Mouse (Mus musculus) neural tube, embryonic 14.5 days (tissue): Measurements from ENCODE around the gene Arhgef10l. TPM values are rescaled to one million over a fixed set of nuclear protein-coding genes. Genes with fewer than 3 reads are reported as not detected.

Experiments
- ATAC-seq: fragments of 200-750 bp; cut with Nextera tagmentation; 2 replicates; pipeline ENCODE4 v1.8.0; 2017; ENCODE audit warnings: low read depth, mild to moderate bottlenecking, moderate TSS enrichment, moderate library complexity
- H3K27ac ChIP-seq: fragments of 300-500 bp; sonication (generic); 2 replicates; pipeline ENCODE4 v1.5.1; 2014; ENCODE audit warnings: low read depth, mild to moderate bottlenecking, control low read depth, low read length, moderate library complexity, mixed read lengths
- H3K27me3 ChIP-seq: fragments of 300-500 bp; sonication (generic); 2 replicates; pipeline ENCODE4 v1.6.1; 2014; ENCODE audit warnings: low read length; ENCODE audit not compliant: control insufficient read depth, insufficient read depth
- H3K36me3 ChIP-seq: fragments of 300-500 bp; sonication (generic); 2 replicates; pipeline ENCODE4 v1.6.1; 2014; ENCODE audit warnings: low read length, mixed read lengths; ENCODE audit not compliant: control insufficient read depth, insufficient read depth
- H3K4me1 ChIP-seq: fragments of 300-500 bp; sonication (generic); 2 replicates; pipeline ENCODE4 v1.6.1; 2014; ENCODE audit warnings: low read length; ENCODE audit not compliant: control insufficient read depth, insufficient read depth
- H3K4me2 ChIP-seq: fragments of 300-500 bp; sonication (generic); 2 replicates; pipeline ENCODE4 v1.6.1; 2014; ENCODE audit warnings: mild to moderate bottlenecking, low read depth, low read length, control low read depth
- H3K4me3 ChIP-seq: fragments of 300-500 bp; sonication (generic); 2 replicates; pipeline ENCODE4 v1.5.1; 2014; ENCODE audit warnings: low read depth, low read length, control low read depth, mixed read lengths
- H3K9ac ChIP-seq: fragments of 300-500 bp; sonication (generic); replicated peaks from 2 replicates; pipeline ENCODE4 v1.6.1; 2014; ENCODE audit warnings: low read depth, mild to moderate bottlenecking, control low read depth, low read length, mixed read lengths
- H3K9me3 ChIP-seq: fragments of 300-500 bp; sonication (generic); 2 replicates; pipeline ENCODE4 v1.6.1; 2016; ENCODE audit warnings: low read length; ENCODE audit not compliant: control insufficient read depth
- WGBS: fragments of 180-500 bp; shearing (Covaris S2); extraction: QIAGEN DNeasy Blood & Tissue Kit; methylation state at CpG from one replicate; pipeline ENCODE4 v1.1.7; 2014; 5-methylcytosine and 5-hydroxymethylcytosine counted together
- polyA plus RNA-seq: library from polyadenylated mRNA; unstranded; fragments of >200 nt; fragmentation: Nextera tagmentation; extraction: Ambion mirVana; gene quantifications from 2 replicates; pipeline ENCODE4 v1.2.1, GENCODE M21; 2014

The Arhgef10l gene
- polyA plus RNA-seq, 1 experiment from 2014 or later = 18.8 TPM

DNA sequence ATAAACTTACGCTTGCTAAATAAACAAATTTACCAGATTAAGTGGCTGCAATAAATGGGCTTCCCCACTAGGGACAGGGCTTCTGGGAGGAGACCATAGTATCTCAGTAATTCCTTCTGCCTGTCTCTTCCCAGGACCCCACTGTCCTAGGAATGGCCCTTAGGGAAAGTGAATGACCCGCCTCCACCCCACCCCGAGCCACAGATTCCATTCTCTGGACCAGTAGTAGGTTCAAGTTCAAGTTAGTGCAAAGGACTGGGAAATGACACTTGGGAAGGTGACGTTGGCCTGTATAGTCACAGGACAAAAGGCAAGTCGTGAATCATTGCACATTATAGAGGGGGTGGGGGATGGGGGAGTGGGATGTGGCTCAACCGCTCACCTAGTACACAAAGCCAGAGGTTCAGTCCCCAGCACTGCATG lies 19.1 kb upstream of the Arhgef10l start:
- H3K4me3 ChIP-seq = no peak overlapping the region
- H3K4me1 ChIP-seq = peaks cover 11% of the 10 kb centered on the region
- 22% methylated on average over 6 of the region's 6 CpGs for WGBS
- no peaks in the 10 kb centered on the region for H3K36me3 ChIP-seq
- no peak overlapping the region for H3K4me2 ChIP-seq
- no peaks in the 10 kb centered on the region for H3K27me3 ChIP-seq
- H3K27ac ChIP-seq = 0 out of 2 replicates have a peak overlapping the region, but pooled peaks have one; percentile 2
- H3K9me3 ChIP-seq = no peaks in the 10 kb centered on the region
- ATAC-seq = peak; percentile 51
- H3K9ac ChIP-seq = no peak overlapping the region

DNA sequence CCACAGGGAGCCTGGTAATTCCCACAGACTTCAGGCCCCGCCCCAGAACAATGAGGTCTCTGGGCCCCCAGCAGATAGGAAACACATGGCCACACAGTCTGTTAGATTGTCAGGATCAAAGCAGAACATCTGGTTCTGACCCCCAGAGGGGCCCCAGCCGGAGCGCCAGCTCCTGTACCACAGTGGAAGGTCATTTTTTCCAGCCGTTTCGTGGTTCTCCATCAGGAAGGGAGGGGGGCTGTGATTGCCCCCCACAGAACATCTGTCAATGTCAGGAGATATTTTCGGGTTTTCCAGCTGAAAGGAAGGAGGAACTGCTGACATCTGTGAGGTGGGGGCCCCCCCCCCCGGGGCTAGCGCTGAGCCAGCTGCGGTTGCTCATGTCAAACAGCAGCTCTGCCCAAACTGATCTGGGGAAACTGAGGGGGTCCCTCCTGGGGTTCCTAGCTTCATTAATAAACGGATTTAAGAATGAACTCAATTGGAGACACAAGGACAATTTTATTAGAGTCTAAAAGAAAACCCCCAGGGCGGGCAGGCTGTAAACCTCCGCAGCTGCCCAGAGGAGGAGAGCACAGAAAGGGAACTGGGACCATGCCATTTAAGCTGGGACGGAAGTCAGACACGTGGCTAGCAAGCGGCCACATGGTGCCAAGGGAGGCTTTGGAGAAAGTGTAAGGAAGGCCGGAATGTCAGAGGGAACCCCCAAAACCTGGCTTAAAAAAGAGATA lies 18.5 kb upstream of the Arhgef10l start:
- Histone ChIP-seq H3K4me1 (peaks cover 11% of the 10 kb centered on the region), H3K27me3 (no peaks in the 10 kb centered on the region), H3K36me3 (no peaks in the 10 kb centered on the region), H3K9ac (no peak overlapping the region; the same call in 1 of the 2 replicates), H3K27ac (0 out of 2 replicates have a peak overlapping the region, but pooled peaks have one; percentile 2), H3K4me3 (no peak overlapping the region), H3K9me3 (no peaks in the 10 kb centered on the region), H3K4me2 (peak overlapping the region; percentile 20; the same call in 1 of the 2 replicates)
- ATAC-seq = peak; percentile 58; the same call in 1 of the 2 replicates
- 3% methylated on average over 16 of the region's 16 CpGs for WGBS

DNA sequence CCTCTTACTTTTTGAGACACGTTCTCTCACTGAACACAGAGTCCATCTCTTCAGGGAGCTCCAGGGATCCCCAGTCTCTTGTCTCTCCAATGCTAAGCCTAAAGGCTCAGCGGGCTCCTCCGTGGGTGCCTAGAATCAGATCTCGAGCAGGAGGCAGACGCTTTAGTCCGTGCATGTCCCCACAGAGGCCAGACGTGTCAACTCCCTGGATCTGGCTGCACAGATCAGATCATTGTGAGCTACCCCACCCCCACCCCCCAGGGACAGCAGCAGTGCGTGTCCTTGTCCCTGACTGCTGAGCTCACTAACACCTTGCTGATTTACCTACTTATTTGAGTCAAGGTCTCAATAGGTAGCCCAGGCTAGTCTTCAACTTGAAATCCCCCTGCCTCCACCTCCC lies 17.8 kb upstream of the Arhgef10l start:
- Histone ChIP-seq H3K9me3 (no peaks in the 10 kb centered on the region), H3K27ac (no peak overlapping the region)
- 37% methylated on average over 8 of the region's 8 CpGs for WGBS

DNA sequence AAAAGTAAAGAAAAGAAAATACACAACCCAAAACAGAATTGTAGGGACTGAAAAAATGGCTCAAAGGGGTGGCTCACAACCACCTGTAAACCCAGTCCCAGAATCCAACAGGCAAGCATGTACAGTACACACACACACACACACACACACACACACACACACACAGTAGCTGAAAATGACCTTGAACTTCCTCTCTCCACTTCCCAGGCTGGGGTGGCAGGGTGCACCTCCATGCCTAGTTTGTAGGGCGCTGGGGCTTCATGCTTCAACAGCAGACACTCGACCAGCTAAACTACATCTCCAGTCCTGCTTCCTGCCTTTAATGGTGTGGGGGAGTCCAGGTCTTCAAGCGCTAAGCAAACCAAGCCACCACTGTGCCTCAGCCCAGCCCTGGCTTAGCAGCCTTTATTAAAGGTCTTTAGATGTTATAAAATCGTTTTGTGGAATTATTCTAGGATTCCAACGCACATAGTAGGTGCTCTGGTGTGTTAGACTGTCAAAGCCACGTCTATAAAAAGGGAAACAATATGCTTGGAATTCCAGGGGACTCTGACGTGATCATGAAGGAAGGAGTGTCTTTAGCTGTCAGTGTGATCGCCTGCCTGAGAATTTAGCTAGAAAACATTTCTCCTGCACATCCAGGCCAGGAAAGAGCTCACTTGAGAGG lies 15.1 kb upstream of the Arhgef10l start:
- WGBS = 58% methylated on average over 8 of the region's 8 CpGs
- H3K36me3 ChIP-seq = no peaks in the 10 kb centered on the region
- no peaks in the 10 kb centered on the region for H3K27me3 ChIP-seq
- no peaks in the 10 kb centered on the region for H3K9me3 ChIP-seq
- ATAC-seq = no peak
- H3K4me2 ChIP-seq = no peak overlapping the region
- H3K4me3 ChIP-seq = no peak overlapping the region
- no peak overlapping the region for H3K9ac ChIP-seq
- peaks cover 11% of the 10 kb centered on the region for H3K4me1 ChIP-seq
- no peak overlapping the region for H3K27ac ChIP-seq

More for the DNA sequence above, 17.8 kb upstream of the Arhgef10l start:
- ATAC-seq = no peak
- Histone ChIP-seq H3K4me3 (no peak overlapping the region), H3K36me3 (no peaks in the 10 kb centered on the region), H3K4me2 (no peak overlapping the region), H3K4me1 (peaks cover 11% of the 10 kb centered on the region), H3K9ac (no peak overlapping the region), H3K27me3 (no peaks in the 10 kb centered on the region)

DNA sequence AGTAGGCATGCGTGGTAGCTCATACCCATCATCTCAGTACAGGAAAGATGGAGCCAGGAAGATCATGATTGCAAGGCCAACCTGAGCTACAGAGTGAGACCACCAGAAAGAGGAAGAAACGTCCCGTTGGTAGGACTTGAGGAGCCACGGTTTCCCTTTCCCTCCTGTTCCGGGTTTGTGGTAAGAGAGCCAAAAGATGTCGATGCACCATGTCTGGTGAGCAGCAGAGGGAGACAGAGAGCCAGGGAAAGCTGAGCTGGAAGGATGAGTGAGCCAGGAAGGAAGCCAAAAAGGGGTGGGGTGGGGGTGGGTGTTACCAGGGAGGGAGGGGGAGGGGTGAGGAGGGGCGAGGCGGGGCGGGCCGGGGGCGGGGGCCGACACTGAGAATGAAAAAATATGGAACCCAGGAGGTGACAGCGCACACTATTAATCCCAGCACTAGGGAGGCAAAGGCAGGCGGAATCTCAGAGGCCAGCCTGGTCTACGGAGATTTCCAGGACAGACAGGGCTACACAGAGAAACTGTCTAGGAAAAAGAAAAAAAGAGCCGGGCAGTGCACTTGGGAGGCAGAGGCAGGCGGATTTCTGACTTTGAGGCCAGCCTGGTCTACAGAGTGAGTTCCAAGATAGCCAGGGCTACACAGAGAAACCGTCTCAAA lies 14.0 kb upstream of the Arhgef10l start:
- Histone ChIP-seq H3K4me3 (no peak overlapping the region), H3K36me3 (no peaks in the 10 kb centered on the region), H3K4me2 (0 out of 2 replicates have a peak overlapping the region, but pooled peaks have one; percentile 6), H3K9ac (no peak overlapping the region), H3K9me3 (no peaks in the 10 kb centered on the region), H3K4me1 (peaks cover 10% of the 10 kb centered on the region), H3K27ac (no peak overlapping the region), H3K27me3 (no peaks in the 10 kb centered on the region)
- ATAC-seq = 0 out of 2 replicates have a peak, but pooled peaks have one; percentile 31
- WGBS = 22% methylated on average over 18 of the region's 18 CpGs

DNA sequence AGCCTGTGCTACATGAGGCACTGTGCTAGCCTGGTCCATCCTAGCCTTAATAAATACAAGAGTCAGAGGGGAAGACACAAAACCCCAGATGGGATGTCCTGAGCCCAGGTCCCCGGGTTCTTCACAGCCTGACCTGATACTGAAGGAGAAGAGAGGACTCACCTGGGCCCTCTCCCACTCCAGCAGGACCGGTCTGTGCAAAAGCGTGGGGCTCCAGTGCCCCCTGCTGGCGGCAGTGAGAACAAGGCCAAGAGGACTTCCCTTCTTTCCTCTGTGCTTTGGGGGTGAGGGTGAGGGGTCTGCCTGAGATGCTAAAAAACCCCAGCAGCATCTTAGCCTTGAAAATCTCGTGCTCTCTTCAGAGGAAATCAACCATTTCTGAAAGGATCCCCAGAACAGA lies 13.2 kb upstream of the Arhgef10l start:
- H3K9me3 ChIP-seq = no peaks in the 10 kb centered on the region
- H3K4me1 ChIP-seq = peaks cover 1% of the 10 kb centered on the region
- no peaks in the 10 kb centered on the region for H3K36me3 ChIP-seq
- no peak overlapping the region for H3K9ac ChIP-seq
- peak; percentile 17; the same call in 1 of the 2 replicates for ATAC-seq
- H3K4me2 ChIP-seq = no peak overlapping the region
- no peak overlapping the region for H3K4me3 ChIP-seq
- H3K27ac ChIP-seq = no peak overlapping the region
- WGBS = 13% methylated on average over 5 of the region's 5 CpGs
- H3K27me3 ChIP-seq = no peaks in the 10 kb centered on the region

DNA sequence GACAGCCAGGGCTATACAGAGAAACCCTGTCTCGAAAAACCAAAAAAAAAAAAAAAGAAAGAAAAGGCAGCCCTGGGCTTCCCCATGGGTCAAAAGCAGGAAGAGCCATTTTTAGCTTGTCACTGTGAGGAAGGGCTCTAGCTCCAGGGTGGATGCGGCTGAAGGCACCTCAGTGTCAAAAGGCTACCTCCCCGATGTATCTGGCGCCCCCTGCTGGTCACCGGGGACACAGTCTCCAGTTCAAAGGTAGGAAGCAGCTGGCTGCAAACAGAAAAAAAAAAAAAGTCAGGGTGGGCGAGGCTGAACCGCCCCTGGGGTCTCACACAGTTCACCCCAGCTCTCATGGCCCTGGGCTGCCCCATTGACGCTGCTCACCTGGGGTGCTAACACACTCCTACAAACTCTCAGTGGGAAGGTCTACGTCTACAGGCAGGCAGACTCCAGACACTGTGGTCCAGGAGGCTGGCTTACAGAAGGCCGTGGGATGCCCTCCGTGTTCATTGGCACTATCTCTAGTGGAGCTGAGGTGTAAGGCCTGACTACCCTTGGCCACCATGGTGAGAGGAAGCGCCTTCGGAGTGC lies 8.6 kb upstream of the Arhgef10l start:
- Histone ChIP-seq H3K4me2 (no peak overlapping the region), H3K36me3 (no peaks in the 10 kb centered on the region), H3K27me3 (no peaks in the 10 kb centered on the region), H3K4me1 (no peaks in the 10 kb centered on the region), H3K9me3 (no peaks in the 10 kb centered on the region), H3K4me3 (no peak overlapping the region), H3K27ac (no peak overlapping the region), H3K9ac (no peak overlapping the region)
- 31% methylated on average over 12 of the region's 13 CpGs for WGBS
- peak; percentile 58; the same call in 1 of the 2 replicates for ATAC-seq

DNA sequence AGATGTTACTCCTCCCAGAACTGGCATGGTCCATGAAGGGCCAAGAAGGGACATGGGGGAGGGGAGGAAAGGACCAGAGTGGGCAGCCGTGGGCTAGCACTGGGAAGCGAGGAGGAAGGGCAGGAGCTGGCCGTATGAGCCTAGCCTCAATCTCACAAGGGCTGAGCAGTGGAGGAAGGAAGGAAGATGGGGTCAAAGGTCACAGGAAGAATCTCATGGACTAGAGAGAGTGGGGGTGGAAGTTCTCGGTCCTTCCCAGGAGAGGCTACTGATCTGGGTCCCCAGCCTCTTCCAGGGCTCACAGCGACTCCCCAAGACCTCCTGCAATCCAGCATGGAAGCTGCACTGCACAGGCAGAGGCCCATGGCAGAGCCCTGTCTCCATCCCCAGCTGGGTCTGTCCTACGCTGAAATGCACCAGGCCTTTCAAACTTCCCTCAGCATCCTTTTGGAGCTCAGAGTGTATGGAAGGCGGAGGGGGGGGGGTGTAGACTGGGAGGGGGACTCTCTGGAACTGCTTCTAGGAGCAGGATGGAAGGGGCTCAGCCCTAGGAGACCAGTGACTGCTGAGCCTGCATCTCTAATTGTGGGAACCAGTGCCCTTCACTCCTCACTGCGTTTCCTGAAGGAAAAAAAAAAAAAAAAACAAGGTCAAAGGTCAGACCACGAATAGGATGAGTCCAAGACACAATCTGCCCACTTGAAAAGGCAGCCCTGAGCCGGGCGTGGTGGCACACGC lies 7.9 kb upstream of the Arhgef10l start:
- no peaks in the 10 kb centered on the region for H3K36me3 ChIP-seq
- H3K27me3 ChIP-seq = no peaks in the 10 kb centered on the region
- no peak overlapping the region for H3K9ac ChIP-seq
- no peak overlapping the region for H3K27ac ChIP-seq
- 51% methylated on average over 12 of the region's 12 CpGs for WGBS
- no peak overlapping the region for H3K4me3 ChIP-seq
- H3K9me3 ChIP-seq = no peaks in the 10 kb centered on the region
- no peak for ATAC-seq
- H3K4me2 ChIP-seq = no peak overlapping the region
- H3K4me1 ChIP-seq = no peaks in the 10 kb centered on the region
